Mouse (Mus musculus): ENCODE results near the gene Chrnb1.

The Chrnb1 gene

DNA sequence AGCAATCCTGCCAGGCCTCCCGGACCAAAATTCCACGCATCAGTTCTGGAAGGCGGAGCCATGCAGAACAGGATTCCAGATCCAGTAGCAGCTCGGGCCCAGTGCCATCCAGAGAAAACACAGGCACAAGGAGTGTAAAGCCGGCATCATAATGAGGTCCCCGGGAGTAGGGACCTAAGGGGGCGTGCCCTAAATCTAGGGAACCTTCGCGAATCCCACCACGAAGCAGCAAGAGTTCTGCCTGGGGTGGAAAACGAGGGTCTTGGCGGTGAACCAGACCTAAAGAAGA lies 8.9 kb upstream of the Chrnb1 start:
- no peak for DNase-seq (ENCODE audit: low spot score in 2 of 2)

DNA sequence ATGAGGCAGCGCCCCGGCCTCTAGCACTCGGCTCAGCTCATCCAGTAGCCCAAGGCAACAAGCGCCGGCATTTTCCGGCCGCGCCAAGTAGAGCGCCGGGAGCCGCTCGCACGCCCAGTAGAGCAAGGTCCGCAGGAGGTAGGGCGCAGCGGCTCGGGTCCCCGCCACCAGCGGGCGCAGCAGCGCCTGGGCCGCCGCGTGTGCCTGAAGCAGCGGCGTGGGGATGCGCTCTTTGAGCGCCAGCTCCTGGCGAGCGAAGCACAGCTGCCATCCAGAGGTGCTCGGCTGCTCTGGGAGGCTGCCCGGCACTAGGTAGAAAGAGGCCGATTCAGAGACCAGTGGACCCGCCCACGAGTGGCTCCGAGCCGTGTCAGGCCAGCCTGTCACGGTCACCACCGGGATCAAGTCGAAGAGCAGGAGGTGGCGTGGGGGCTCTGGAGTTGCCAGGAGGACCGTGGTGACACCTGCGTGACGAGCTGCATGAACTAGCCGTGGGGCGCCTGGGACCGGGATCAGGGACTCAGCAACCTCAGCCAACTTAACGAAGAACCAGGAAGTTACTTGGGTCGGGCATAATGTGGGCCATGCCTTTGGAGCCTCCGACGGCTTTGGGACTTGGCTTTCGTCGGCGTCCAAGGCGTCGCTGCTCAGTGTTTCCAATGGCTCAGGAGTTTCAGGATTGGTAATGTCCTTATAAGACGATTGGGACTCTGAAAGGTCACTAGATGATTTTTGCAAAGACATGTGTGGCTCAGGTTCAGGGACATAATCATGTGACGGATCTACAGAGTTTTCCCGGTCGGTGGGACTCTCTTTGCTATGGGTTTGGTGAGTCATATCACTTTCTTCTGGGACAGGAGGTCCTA lies 8.3 kb upstream of the Chrnb1 start:
- DNase-seq (ENCODE audit: low spot score in 2 of 2), result peak in 1 of 2 experiments; percentile 69

DNA sequence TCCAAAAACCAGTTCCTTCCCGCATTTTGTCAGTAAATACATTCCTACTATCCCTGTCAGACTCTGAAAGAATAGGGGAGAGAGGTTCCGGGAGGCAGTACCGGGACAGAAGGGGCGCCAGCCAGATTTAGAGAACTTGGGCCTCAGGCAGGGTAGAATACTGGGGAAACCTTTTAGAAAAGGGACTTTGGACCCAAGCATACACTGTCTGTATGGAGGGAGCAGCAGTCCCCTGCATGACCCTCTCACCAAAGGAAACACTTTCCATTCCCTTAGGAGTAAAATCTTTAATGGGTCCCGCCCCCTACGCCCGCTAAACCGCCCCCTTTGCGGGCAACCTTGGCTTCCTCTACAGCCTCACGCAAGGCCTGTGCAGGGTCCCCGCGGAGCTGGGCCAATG lies 7.6 kb upstream of the Chrnb1 start:
- no peak for DNase-seq (ENCODE audit: low spot score in 2 of 2)

DNA sequence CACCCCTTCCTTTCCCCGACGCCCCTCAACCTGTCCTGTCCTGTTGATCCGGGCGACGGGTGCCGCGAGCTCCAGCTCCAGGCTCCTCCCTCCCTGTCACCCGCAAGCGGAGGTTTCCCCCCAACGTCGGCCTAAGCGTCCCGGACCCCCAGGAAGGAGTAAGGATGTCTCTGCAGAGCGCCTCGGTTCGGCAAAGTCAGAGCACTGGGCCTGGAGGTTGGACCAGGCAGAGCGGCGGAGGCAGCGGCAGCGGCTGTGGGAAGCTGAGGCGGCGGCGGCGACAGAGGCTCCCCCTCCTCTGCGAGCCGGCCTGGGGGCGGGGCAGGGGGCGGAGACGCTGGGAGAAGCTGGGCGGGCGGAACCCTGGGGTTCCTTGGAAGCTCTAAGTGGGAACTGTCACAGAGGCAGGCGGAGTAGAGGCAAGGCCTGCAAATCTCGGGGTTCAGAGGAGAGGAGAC lies 6.9 kb upstream of the Chrnb1 start:
- DNase-seq (ENCODE audit: low spot score in 2 of 2), result peak; percentile 68 to 85

DNA sequence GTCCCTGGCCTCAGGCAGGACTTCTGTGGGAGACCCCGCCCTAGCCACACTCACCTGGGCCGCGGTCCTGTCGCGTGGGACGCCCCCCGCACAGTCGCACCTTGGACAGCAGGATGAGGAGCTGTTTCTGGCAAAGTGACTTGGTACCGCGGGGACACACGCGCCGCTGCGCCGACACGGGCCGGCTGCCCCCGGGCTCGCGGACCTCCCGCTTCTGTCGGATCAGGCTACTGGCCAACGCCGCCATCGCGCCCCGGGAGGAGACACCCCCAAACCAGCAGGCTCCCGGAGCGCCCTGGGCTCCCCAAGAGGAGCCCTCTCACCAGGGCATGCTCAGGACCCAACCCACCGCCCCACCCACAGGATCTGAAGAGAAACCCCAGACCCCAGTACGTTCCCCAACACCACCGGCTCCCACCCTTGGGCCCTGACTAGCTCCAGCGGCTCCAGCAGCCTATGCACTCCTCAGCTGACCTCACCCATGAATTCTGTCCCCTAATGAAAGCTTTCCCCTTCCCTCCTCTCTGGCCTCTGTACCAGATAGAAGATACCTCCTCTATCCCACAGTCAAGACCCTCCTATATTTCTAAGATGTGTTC lies 5.7 kb upstream of the Chrnb1 start, which contains the start of gene Fgf11:
TSS of gene Fgf11 (minus strand) at position 479 of the 599 bp plus-strand sequence.
- no peak for DNase-seq (ENCODE audit: low spot score in 2 of 2)

DNA sequence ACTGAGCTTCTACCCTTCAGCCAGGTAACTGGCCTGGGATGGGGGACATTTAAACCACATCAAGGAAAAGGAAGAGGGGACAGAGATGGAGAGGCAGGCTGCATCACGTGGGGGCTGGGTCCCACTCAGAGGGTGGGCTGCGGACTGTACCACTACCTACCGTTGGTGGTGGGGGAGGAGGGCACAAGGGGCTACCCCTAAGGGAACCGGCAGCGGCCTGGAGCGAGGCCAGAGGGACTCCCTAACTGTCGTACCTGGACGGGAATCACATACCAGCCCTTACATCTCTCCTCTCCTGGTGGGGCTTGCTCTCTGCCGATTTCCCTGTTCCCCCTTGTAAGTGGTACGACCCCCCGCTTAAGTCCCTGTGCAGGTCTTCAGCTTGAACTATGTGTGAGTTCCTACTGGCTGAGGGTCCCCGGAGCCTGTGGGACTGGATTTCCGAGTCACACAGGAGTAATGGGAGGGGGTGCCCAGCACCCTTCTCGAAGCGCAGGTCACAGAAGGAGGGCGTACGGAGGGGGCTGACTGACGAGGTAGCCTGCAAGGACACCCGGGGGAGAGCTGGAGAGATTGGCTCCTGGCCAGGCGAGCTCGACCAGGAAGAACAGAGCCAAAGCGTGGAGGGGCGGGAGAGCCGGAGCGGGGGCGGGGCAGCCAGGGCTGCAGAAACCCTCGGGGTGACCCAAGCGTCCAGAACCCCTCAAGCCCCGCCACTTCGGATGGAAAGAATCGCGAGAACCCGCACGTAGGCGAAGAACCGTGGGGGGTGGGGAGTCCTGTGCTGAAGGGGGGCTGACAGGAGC lies 4.9 kb upstream of the Chrnb1 start:
- DNase-seq (ENCODE audit: low spot score in 2 of 2), result peak; percentile 72 to 78

DNA sequence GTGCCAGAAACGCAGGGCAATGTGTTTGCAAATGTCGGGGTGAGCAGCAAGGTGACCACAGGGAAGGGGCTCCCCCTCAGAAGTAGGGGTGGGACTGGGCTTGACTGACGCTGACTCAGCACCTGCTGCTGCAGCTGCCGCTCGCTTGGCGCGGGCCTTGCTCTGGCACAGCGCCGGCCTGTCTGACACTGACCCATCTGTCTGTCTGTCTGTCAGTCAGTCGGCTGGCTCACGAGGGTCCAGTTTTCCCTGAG lies 4.3 kb upstream of the Chrnb1 start:
- DNase-seq (ENCODE audit: low spot score in 2 of 2), result peak; percentile 45 to 66

DNA sequence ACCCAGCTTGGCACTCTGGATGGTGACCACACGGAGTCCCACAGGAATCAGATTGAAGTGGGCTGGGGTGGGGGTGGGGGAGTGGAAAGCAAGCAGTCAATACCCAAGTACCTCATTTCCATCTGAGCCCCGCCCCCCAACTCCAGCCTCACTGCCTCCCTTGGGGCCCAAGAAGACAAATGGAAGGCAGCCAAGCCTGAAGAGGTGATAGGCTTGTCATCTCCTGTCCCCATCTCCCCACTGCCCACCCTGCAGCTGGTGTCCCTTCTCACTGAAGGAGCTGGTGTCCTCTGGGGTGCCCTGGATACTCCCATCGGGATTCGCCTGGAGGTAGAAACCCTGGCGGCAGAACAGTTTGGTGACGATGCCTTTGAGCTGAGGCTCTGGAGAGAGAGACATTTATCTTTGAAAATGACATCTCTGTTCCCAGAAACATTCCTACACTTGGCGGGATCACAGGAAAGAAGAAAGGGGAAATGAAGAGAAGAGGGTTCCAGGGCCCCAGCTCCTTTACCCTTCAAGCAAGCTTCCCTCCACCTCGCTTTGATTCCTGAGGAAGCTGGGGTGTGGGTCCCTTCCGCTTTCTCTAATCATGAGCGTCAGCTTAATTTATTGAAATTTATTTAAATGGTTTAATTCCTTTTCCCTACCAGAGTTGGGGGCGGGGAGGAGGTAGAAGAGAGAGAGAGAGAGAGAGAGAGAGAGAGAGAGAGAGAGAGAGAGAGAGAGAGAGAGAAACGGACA lies 3.8 kb upstream of the Chrnb1 start:
- DNase-seq (ENCODE audit: low spot score in 2 of 2), result no peak

DNA sequence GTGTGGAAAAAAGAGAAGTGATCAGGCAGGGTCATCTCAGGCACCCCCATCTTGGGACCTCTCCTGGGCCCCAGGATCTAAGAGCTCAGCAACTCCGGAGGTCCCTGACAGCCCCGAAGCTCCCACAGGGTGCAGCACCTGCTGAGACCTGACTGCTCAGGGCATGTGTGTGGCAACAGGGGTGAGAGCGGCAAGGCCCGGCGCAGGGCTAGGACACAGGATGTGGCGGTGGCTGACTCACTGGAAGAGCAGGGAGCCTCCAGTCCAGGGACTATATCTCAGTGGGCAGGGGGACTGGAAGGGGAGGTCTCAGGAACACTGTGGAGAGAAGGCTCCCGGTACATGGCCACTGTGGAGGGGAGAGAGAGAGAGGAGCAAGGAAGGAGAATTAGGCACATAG lies 2.2 kb upstream of the Chrnb1 start:
- DNase-seq (ENCODE audit: low spot score in 2 of 2), result no peak

DNA sequence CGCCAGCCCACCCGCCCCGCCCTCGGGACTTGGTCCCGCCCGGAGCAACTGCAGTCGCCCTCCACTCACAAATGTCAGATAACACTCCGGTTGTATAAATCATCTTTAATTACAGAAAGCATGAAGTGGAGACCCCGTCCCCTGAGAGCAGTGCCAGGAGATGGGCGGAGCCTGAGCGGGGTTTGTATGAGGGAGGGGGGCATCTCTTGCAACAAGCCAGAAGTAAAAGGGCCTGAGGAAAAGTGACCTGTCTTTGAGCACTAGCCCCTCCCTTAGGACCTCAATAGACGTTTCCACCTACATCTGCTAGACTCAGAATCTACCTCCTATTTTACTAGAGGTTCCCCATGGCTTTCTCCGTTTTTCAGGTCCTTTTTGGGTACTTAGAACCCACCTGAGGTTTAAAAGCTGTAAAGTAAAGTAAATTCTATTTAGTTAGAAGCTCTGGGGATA lies 266 bp upstream of the Chrnb1 start:
- DNase-seq (ENCODE audit: low spot score in 2 of 2), result no peak

DNA sequence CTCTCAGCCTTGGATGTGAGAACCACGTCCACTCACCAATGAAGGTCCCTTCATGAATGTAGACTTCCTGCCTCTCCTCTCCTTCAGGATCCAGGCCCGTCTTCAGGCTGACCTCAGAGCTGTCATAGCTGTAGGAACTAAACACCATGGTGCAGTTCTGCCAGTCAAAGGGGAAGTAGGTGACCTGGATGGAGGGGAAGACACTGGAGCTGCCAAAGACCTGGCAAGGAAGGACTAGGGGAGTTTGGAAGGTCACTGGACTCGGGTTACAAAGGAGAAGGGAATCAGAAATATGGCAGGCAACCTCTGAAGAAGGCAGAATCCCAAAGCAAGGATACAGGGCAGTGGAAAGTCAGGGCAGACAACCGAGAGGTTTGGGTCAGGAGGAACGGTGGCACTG lies 2.3 kb downstream of the Chrnb1 start:
- DNase-seq (ENCODE audit: low spot score in 2 of 2), result no peak

DNA sequence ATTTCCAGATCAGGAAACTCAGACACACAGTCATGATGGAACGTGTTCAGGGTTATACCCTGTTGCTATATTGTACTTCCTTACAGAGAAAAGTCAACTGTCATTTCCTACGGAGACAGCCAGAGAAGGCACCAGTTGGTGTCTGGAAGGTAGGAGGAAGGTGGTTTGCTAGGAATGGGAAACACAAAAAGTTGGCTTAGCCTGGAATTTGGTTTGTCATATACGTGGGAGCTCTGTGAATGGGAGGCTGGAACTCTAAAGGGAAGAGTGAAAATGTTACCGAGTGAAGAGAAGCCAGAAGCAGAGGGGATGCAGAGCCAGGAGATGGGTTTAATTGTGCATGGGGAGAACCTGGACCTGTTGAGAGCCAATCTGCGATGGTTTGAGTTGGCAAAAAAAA lies 4.3 kb downstream of the Chrnb1 start:
- no peak for DNase-seq (ENCODE audit: low spot score in 2 of 2)

DNA sequence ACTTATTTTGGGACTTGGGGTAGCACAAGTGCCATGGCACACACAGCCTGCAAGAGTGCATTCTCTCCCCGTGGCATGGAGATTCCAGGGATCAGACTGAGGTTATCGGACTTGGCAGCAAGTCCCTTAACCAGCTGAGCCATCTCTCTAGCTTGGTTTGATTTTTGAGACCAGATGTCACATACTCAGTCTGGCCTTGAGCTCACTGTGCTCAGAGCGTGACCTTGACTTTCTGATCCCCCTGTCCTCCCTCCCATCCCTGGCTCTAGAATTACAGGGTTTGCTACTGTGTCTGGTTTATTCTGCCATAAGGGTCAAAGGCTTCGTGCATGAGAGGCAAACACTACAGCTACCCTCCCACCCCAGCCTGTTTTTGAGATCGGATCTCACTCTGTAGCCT lies 6.3 kb downstream of the Chrnb1 start:
- DNase-seq (ENCODE audit: low spot score in 2 of 2), result no peak

DNA sequence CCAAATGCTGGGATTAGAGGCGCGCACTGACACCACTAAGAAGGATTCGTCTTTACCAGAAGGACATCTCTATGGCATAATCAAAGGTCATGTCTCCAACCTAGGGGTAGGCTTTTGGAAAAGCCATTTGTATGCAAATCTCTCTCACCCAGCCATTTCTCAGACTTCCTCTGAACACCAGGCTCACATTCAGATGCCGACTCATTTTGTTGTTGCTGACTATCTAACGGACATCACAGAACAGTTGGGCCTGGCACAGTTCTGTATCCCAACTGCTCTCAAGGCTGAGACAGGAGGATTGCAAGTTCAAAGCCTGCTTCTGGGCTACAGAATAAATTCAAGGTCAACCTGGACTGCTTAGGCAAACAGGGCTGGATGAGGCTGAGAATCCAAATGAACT lies 8.4 kb downstream of the Chrnb1 start:
- no peak for DNase-seq (ENCODE audit: low spot score in 2 of 2)

DNA sequence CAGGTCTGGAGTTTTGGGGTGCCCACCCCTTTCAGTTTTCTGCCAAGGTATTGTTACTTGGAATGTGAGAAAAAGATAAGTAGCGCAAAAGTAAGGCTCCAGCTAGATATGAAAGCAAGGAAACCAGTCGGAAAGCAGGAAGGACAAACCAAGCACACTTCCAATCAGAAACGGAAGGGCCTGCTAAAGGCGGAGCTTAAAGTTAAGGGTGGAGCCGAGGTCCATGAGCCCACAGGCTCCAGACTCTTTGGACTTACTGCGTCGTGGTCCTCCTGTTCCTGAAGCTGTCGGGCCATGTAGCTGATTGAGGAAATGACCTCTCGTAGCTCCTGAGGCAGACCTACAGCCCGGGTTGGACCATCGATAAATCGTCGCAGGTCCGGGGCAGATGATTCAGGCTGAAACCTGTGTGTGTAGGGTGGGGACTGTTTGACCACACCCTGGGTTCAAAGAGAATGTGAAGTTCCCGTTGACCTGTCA lies 10.9 kb downstream of the Chrnb1 start:
- DNase-seq (ENCODE audit: low spot score in 2 of 2), result no peak

DNA sequence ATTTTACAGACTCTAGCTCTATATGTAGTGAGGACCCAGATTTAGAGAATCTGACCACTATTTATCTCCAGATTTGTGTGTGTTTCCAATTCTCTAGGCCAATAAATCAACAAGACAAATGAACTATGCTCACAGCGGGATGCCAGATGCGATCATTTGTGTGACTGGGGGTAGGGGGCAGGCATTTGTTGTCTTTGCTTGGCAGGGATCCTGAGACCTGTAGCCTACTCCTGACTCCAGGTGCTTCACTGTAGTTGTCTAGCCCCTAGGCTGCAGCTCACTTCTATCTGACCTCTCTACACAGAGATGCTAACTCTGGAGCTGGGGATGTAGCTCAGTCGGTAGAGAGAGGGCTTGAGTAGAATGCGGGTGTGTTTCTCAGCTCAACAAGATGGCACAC lies 13.9 kb downstream of the Chrnb1 start:
- no peak for DNase-seq (ENCODE audit: low spot score in 2 of 2)

DNA sequence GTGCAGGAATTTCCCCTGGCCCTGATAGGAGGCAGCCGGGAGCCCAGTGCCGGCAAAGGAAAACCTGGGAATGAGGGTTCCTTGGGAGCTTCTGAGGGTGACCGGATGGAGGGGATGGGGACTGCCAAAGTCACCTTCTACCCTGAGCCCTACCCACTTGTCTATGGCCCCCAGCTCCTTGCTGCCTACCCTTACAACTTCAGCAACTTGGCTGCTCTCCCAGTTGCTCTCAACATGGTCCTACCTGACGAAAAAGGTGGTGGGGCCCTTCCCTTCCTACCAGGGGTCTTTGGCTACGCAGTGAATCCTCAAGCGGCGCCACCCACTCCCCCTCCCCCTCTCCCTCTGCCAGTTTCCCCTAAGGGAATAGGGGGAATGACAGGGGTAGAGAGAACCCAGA lies 16.8 kb downstream of the Chrnb1 start:
- no peak for DNase-seq (ENCODE audit: low spot score in 2 of 2)

DNA sequence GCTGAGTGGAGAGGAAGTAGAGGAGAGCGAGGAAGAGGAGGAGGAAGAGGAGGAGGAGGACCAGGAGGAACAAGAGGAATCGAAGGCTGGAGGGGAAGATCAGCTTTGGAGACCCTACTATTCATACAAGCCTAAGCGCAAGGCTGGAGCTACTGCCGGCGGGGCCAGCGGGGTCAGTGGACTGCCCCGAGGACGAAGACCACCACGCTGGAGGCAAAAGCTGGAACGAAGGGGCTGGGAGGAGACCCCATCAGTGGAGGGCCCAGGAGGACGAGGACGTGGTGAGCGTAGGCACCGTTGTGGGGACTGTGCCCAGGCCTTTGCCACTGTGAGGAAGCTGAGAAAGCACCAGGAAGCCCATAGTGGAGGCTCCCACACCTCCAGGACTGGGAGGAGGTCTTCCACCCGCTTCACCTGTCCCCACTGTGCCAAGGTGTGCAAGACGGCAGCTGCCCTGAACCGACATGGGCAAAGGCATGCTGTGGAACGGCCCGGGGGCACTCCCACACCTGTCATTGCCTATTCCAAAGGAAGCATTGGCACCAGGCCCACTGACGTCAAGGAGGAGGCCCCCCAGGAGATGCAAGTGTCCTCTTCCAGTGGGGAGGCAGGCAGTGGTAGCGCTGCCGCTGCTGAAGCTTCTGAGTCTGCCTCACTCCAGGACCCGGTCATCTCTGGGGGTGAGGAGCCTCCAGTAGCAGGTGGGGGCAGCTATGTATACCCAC lies 17.3 kb downstream of the Chrnb1 start:
- no peak for DNase-seq (ENCODE audit: low spot score in 2 of 2)

DNA sequence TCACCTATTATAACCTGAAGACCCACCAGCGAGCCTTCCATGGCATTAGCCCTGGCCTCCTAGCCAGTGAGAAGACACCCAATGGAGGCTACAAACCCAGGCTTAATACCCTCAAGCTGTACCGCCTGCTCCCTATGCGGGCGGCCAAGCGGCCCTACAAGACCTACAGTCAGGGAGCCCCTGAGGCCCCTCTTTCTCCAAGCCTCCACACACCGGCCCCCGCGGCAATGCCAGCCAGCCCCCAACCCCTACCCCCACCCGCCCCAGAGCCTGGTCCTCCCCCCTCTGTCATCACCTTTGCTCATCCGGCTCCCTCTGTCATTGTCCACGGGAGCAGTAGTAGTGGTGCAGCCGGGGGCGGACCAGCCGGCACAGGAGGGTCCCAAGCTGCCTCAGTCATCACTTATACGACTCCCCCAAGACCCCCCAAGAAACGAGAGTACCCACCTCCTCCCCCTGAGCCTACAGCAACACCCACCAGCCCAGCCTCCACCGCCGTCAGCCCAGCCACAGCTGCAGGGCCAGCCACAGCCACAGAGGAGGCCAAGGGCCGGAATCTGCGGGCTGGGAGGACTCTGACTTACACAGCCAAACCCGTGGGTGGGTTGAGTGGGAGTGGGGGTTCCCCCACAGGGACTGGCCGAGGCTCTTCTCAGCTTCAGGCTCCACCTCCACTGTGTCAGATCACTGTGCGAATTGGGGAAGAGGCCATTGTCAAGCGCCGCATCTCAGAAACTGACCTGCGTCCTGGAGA lies 18.1 kb downstream of the Chrnb1 start:
- no peak for DNase-seq (ENCODE audit: low spot score in 2 of 2)

DNA sequence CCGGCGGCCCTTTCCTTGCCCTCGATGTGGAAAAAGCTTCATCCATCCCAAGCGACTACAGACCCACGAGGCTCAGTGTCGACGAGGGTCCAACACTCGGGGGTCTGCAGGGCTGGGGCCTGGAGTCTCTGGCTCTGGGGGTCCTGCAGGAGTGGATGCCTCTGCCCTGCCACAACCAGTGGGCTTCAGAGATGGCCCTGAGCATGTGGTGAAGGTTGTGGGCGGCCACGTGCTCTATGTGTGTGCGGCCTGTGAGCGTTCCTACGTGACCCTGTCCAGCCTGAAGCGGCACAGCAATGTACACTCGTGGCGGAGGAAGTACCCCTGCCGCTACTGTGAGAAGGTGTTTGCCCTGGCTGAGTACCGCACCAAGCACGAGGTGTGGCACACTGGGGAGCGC lies 19.3 kb downstream of the Chrnb1 start:
- DNase-seq (ENCODE audit: low spot score in 2 of 2), result no peak

DNA sequence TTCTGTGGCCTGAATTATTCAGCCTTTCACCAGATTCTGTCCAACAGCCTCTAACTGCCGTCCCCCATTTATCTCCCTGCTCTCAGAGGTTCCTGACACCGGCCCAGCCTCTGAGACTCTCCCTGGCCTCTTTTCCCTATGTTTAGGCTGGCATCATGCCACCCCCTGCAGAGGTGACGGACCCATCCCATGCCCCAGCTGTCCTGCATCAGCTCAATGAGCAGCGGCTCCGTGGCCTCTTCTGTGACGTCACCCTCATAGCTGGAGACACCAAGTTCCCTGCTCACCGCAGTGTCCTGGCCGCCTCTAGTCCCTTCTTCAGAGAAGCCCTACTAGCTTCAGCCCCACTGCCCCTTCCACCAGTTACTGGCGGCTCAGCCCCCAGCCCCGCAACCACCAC lies 20.0 kb downstream of the Chrnb1 start:
- DNase-seq (ENCODE audit: low spot score in 2 of 2), result no peak
